Mouse (Mus musculus): ENCODE results near the gene Rtn2. TPM values are rescaled to one million over a fixed set of nuclear protein-coding genes. Genes with fewer than 3 reads are reported as not detected.
A peak's percentile ranks its signal among the peaks of the same experiment; 100 is the strongest.

The Rtn2 gene
- polyA plus RNA-seq, 1 experiment from 2014 or later, result 67.8 TPM

DNA sequence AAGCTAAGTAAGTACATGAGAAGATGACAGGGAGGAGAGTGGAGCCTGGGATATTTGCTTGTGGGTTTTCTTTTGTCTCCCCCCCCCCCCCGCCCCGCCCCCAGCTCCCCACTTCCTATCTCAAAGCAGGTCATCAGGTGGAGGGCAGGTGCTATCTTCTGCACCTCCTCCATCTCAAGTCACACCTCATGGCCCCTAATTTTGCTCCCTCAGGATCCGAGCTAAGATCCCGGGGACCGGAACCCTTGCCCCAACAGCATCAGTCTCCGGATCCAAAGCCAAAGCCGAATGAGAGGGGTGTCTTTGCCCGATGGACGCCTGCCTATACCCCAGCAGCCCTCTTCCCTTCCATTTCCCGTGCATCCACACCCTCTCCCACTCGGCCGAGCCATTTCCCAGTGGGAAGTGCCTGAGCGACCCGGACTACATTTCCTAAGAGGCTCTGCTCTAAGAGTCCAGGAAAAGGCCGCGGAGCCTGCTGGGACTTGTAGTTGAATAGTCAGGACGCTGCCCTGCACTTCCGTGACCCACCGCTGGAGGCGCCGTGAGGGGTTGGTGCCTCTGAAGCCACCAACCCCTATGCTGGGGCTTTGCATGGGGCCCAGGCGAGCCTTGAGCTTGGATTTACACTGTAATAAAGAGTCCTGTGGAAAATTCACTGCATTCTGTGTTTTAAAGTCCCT lies 13.2 kb downstream of the Rtn2 start:
- H3K36me3 ChIP-seq, result peaks cover 11% of the 10 kb centered on the region
- DNase-seq (ENCODE audit: low spot score), result peak; percentile 96
- H3K9me3 ChIP-seq, result no peaks in the 10 kb centered on the region
- H3K4me1 ChIP-seq (replicated peaks), result peaks cover 22% of the 10 kb centered on the region
- WGBS, result 14% methylated on average over 22 of the region's 22 CpGs
- H3K4me3 ChIP-seq, result peak overlapping the region; percentile 42
- no peaks in the 10 kb centered on the region for H3K27me3 ChIP-seq (ENCODE audit: insufficient read depth, poor library complexity, severe bottlenecking)
- peak overlapping the region; percentile 77 for H3K27ac ChIP-seq

DNA sequence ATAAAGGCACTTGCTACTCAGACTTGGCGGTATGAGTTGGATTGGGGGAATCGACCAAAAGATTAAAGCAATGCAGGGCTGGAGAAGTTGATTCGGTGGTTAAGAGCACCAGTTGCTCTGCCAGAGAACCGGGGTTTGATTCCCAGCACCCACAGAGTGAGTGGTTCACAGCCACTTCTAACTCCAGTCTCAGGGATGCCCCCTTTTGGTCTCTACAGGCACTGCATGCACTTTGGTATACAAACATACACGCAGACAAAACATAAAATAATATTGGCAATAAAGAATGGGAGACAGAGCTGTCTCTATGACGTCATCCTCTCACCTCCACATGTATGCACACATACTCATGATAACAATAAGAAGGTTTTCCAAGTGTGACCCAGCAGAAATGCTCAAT lies 14.6 kb downstream of the Rtn2 start:
- H3K4me3 ChIP-seq, result no peak overlapping the region

DNA sequence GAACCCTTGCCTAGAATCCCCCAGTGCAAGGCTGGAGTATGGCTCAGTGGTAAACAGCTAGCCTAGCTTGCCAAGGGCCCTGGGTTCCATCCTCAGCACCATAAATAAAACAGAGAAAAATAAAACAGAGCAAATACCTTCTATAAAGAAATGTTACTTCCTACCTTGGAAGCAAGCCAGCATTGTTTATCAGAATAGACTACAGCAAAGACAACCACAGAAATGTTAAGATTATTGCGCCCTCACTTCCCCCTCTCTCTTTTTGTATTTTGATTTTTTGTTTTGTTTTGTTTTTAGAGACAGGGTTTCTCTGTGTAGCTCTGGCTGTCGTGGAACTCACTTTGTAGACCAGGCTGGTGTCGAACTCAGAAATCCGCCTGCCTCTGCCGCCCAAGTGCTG lies 15.4 kb downstream of the Rtn2 start:
- peaks cover 16% of the 10 kb centered on the region for H3K27me3 ChIP-seq (ENCODE audit: insufficient read depth, poor library complexity, severe bottlenecking)
- H3K4me1 ChIP-seq (replicated peaks), result peaks cover 22% of the 10 kb centered on the region
- 90% methylated on average over 5 of the region's 5 CpGs for WGBS
- H3K4me3 ChIP-seq, result no peak overlapping the region
- DNase-seq (ENCODE audit: low spot score), result no peak
- no peaks in the 10 kb centered on the region for H3K9me3 ChIP-seq
- H3K27ac ChIP-seq, result no peak overlapping the region
- H3K36me3 ChIP-seq, result peaks cover 11% of the 10 kb centered on the region

More for the DNA sequence above, 14.6 kb downstream of the Rtn2 start:
- H3K9me3 ChIP-seq, result no peaks in the 10 kb centered on the region
- no peak overlapping the region for H3K27ac ChIP-seq
- H3K4me1 ChIP-seq (replicated peaks), result peaks cover 18% of the 10 kb centered on the region
- H3K36me3 ChIP-seq, result peaks cover 11% of the 10 kb centered on the region
- peaks cover 9% of the 10 kb centered on the region for H3K27me3 ChIP-seq (ENCODE audit: insufficient read depth, poor library complexity, severe bottlenecking)
- 87% methylated on average over 6 of the region's 6 CpGs for WGBS
- DNase-seq (ENCODE audit: low spot score), result no peak

DNA sequence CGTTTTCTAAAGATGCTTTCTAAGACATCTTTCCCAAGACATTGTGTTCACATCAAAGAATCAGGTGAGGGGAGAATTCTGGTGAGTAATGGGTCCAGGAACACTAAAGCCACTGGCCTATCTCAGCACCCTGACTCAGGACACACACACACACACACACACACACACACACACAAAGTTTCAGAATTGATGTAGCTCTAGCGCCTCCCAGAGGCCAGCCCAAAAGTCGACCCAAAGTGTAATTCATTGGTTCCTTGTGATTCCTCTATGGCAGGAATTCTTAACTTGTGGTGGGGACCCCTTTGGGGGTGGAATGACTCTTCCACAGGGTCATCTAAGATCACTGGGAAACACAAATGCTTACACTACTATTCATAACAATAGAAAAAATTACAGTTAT lies 16.8 kb downstream of the Rtn2 start:
- 20% methylated on average over 3 of the region's 3 CpGs for WGBS
- Histone ChIP-seq H3K27me3 (ENCODE audit: insufficient read depth, poor library complexity, severe bottlenecking) (peaks cover 30% of the 10 kb centered on the region), H3K4me1 (replicated peaks) (peaks cover 30% of the 10 kb centered on the region), H3K36me3 (no peaks in the 10 kb centered on the region; the same call in 1 of the 2 replicates), H3K4me3 (no peak overlapping the region), H3K27ac (no peak overlapping the region), H3K9me3 (no peaks in the 10 kb centered on the region)
- peak; percentile 60 for DNase-seq (ENCODE audit: low spot score)

DNA sequence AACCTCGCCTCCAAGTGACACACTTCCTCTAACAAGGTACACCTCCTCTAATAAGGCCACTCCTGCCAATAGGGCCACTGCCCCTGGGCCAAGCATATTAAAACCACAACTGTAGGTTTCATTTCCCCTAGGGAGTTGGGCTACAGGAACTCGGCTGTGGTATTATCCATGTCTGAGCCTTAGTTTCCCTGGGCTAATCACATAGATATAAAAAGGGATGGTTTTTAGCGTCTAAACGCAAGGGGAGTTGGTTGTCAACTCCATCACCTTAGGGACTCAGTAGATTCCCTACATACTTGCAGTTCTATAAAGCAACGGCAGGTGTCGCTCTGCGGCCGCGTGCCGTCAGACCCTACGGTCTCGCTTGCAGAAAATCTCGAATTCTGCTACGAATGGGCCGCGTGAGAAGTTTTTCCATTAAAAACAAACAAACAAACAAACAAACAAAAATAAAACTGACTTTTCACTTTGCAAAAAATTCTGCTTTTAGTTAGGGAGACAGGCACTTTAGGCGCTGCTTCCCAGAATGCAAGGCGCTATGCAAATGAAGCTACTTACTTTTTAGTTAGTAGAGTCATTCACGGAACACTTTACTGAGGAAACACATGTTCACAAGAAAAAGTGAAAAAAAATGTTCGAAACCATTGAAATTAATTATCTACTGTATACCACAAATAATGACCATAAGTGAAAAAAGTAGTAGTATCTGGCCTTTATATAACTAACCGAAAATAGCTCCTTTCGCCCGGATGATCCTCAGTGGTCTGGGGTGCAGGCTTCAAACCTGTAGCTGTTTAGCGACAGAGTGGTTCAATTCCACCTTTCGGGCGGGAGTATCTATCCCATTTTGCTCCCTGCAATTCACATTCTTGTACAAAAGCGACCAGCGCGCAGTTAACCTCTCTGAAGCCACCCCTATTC lies 18.3 kb downstream of the Rtn2 start:
- Histone ChIP-seq H3K4me1 (replicated peaks) (peaks cover 37% of the 10 kb centered on the region), H3K36me3 (no peaks in the 10 kb centered on the region), H3K27me3 (ENCODE audit: insufficient read depth, poor library complexity, severe bottlenecking) (peaks cover 46% of the 10 kb centered on the region), H3K27ac (peak overlapping the region; percentile 66), H3K9me3 (no peaks in the 10 kb centered on the region), H3K4me3 (peak overlapping the region; percentile 51)
- under 1% methylated on average over 29 of the region's 29 CpGs for WGBS
- peak; percentile 79 for DNase-seq (ENCODE audit: low spot score)

DNA sequence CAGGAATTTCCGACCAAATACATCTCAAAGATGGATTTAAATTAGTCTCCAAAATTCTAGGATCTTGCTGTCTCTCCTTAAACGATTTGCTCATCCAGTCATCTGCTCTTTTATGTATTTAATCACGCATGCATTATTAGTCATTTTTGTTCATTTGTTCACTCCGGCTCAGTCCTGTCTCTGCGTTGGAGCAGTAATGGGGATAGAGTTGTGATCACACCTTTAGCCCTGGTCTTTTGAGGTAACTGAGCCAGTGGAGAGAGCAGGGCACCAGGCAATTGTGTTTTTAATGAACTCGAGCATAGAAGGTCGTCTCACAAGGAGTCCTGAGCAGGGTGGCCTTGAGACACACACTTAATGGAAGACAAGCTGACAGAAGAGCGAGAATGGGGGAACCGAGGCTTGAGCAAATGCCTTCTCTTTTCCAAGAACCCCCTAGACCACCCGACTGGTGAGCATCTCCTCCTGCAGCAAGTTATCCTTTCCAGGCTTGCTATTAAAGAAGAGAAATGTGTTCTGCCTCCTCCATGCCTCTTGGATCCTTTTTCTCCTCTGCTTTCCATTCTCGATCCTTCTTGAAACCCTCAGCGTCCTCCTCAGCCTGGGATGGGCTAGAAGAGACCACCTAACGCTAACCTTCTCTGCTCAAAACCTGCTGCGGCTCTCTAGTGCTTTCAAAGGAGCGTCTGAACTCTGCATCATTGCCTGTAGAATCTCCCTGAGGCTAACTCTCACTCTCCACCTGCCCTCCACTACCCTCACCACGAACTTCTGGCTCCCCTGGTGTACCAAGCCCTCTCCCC lies 19.2 kb downstream of the Rtn2 start:
- Histone ChIP-seq H3K27ac (no peak overlapping the region), H3K4me3 (peak overlapping the region; percentile 51), H3K9me3 (no peaks in the 10 kb centered on the region), H3K4me1 (replicated peaks) (peaks cover 37% of the 10 kb centered on the region), H3K36me3 (no peaks in the 10 kb centered on the region), H3K27me3 (ENCODE audit: insufficient read depth, poor library complexity, severe bottlenecking) (peaks cover 55% of the 10 kb centered on the region)
- 12% methylated on average over 16 of the region's 16 CpGs for WGBS
- peak; percentile 16 for DNase-seq (ENCODE audit: low spot score)

DNA sequence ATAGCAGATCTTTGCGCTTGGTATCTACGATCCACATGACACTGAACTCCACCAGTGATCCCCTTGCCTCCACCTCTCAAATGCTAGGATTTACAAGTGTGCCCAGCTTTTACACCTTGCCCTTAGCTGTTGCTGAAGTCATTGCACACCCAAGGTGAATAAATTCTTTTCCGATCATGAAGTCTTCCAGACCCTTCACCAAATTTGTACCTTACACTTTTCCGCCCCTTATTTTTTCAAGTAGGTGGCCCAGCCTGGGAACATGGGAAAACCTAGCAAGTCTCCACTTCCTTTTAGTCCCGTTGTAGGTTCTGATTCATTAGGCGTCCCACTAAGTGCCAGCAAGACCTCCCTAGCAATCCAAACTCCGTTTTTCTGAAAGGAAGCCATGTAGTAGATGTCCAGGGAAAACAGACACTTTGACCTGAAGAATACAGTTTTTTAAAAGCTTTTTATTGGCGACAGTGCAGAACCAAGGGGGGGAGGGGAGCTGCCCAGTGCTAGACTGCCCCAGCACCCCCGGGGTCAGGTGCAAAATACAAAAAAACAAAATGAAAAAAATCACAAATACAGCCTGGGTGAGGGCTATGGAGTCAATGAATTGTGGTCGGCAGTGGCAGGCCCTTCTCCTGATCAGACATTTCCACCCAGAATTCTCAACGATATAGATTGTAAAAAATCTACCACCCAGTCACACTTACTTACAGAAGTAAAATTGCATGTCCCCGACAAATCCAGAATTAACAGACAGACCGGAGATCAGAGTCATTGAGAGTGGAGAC lies 20.0 kb downstream of the Rtn2 start:
- H3K9me3 ChIP-seq, result no peaks in the 10 kb centered on the region
- H3K36me3 ChIP-seq, result no peaks in the 10 kb centered on the region
- no peak for DNase-seq (ENCODE audit: low spot score)
- no peak overlapping the region for H3K27ac ChIP-seq
- WGBS, result 55% methylated on average over 13 of the region's 13 CpGs
- peaks cover 38% of the 10 kb centered on the region for H3K4me1 ChIP-seq (replicated peaks)
- peak overlapping the region; percentile 51 for H3K4me3 ChIP-seq
- peaks cover 63% of the 10 kb centered on the region for H3K27me3 ChIP-seq (ENCODE audit: insufficient read depth, poor library complexity, severe bottlenecking)

DNA sequence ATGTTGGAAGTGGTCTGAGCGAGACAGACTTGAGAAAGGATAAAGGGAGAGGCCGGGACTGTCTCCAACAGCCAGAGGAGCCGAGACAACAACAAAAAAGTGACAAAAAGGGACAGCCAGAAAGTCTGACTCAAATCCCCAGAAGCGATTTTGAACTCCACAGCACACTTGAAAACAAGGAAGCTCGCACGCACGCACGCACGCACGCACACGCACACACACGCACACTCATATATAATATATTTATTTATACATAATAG lies 20.6 kb downstream of the Rtn2 start:
- 76% methylated on average over 12 of the region's 12 CpGs for WGBS
- H3K9me3 ChIP-seq, result no peaks in the 10 kb centered on the region
- H3K27ac ChIP-seq, result no peak overlapping the region
- peaks cover 67% of the 10 kb centered on the region for H3K27me3 ChIP-seq (ENCODE audit: insufficient read depth, poor library complexity, severe bottlenecking)
- no peaks in the 10 kb centered on the region for H3K36me3 ChIP-seq
- no peak overlapping the region for H3K4me3 ChIP-seq
- peaks cover 43% of the 10 kb centered on the region for H3K4me1 ChIP-seq (replicated peaks)
- no peak for DNase-seq (ENCODE audit: low spot score)

DNA sequence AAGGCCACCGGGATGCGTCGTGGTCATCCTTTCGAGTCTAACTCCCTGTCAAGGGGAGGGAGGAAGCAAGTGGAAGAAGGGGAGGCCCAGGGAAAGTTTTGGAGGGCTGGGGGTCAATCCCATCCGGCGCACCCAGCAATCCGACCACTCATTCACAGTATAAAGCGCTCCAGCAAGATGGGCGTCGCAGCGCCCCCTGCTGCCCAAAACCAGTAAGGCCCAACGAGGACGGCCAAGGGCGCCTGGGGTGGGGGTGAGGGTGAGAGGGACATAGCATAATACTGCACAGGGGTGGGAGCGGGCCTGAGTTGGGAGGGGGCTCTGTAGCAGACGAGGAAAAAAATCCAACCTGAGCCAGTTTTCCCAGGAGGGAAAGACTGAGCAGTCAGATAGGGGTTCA lies 21.3 kb downstream of the Rtn2 start:
- H3K27me3 ChIP-seq (ENCODE audit: insufficient read depth, poor library complexity, severe bottlenecking), result peaks cover 67% of the 10 kb centered on the region
- no peaks in the 10 kb centered on the region for H3K36me3 ChIP-seq
- peak overlapping the region; percentile 48 for H3K4me3 ChIP-seq
- no peaks in the 10 kb centered on the region for H3K9me3 ChIP-seq
- WGBS, result under 1% methylated on average over 16 of the region's 16 CpGs
- peaks cover 51% of the 10 kb centered on the region for H3K4me1 ChIP-seq (replicated peaks)
- DNase-seq (ENCODE audit: low spot score), result peak; percentile 88
- H3K27ac ChIP-seq, result no peak overlapping the region

DNA sequence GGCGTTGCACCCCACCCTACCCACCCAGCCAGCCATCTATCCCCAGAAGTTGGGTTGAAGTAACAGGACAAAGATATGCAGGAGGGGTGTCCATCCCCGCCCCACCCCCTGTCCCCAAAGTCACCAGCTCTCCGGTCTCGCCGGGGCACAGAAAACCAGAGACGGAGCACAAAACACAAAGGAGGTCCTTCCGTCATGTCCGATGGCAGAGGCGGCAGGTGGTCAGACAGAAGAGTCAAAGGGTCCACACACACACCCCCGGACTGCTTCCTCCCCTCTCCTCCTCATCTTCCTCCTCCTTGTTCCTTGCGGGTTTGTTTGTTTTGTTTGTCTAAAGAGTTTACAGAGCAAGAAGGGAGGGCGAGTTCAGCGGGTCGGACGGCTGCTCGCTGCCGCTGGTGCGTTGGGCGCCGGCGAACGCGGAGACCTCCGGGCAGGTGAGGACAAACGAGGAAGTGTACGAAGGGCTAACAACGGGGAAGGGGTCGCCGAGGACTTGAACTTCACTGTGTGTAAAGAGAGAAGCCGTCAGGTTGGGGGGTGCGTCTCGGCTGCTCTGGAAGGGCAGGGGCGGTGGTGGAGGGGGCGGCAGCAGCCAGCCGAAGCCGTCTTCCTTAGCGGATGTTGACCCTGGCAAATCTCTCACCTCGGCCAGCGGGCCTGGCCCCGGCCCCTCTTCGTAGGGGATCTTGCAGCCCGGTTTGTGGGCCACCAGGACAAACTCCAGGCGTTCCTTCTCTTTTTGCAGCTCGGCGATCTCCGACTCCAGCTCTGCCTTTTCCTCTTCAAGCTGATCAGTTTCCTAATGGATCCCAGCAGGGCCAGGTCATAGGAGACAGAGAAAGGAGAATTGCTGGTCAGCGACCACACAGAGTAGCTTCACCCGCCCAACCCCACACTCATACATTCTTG lies 22.3 kb downstream of the Rtn2 start:
- H3K36me3 ChIP-seq, result no peaks in the 10 kb centered on the region
- 2% methylated on average over 48 of the region's 48 CpGs for WGBS
- H3K9me3 ChIP-seq, result no peaks in the 10 kb centered on the region
- H3K27ac ChIP-seq, result no peak overlapping the region
- H3K4me1 ChIP-seq (replicated peaks), result peaks cover 60% of the 10 kb centered on the region
- peak; percentile 28 for DNase-seq (ENCODE audit: low spot score)
- H3K4me3 ChIP-seq, result peak overlapping the region; percentile 48
- H3K27me3 ChIP-seq (ENCODE audit: insufficient read depth, poor library complexity, severe bottlenecking), result peaks cover 73% of the 10 kb centered on the region

DNA sequence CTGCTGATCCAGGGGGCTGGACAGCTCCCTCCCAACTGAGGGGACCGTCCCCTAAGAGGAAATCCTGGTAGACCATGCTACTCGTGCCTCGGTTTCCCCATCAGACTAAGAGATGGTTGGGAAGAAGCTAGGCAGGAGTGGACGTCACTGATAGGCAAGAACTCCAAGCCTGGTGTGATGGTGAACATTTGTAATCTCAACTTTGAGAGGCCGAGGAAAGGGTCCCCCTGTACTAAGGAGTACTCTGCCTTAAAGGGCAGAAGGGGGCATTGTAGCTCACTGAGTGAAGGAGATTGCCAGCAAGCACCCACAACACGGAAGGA lies 22.9 kb downstream of the Rtn2 start:
- H3K4me3 ChIP-seq, result peak overlapping the region; percentile 48

More for the DNA sequence above, 22.9 kb downstream of the Rtn2 start:
- no peak for DNase-seq (ENCODE audit: low spot score)
- Histone ChIP-seq H3K4me1 (replicated peaks) (peaks cover 64% of the 10 kb centered on the region), H3K27me3 (ENCODE audit: insufficient read depth, poor library complexity, severe bottlenecking) (peaks cover 73% of the 10 kb centered on the region), H3K27ac (no peak overlapping the region), H3K9me3 (no peaks in the 10 kb centered on the region), H3K36me3 (no peaks in the 10 kb centered on the region)
- 13% methylated on average over 6 of the region's 6 CpGs for WGBS
